Mouse (Mus musculus) MEL (cell line): ENCODE data around the gene Nptn. TPM values are rescaled to one million over a fixed set of nuclear protein-coding genes. Genes with fewer than 3 reads are reported as not detected.

Experiments used
- DNase-seq: peaks from one replicate; pipeline ENCODE4 v3.0.0; 2011; ENCODE audit warnings: low read depth, low spot score
- H3K27ac ChIP-seq: 2 replicates; pipeline ENCODE4 v1.5.1; 2012; ENCODE audit warnings: low read depth, mild to moderate bottlenecking, control low read depth, low read length, moderate library complexity; ENCODE audit not compliant: control insufficient read depth
- H3K27me3 ChIP-seq, 2 experiments: fragments of 150-350 bp in 1 of 2; sonication (generic) in 1 of 2; 2 replicates each; pipeline ENCODE4 v1.6.1; 2012; ENCODE audit warnings: low read length in 2 of 2, mild to moderate bottlenecking in 2 of 2, improper control_type of control experiment in 1 of 2, moderate library complexity in 1 of 2; ENCODE audit not compliant: insufficient read depth in 2 of 2, control insufficient read depth in 1 of 2
- H3K36me3 ChIP-seq, 2 experiments: 2 replicates each; pipeline ENCODE4 v1.6.1; 2012 to 2014; ENCODE audit warnings: low read length in 2 of 2, improper control_type of control experiment in 1 of 2, inconsistent platforms in 1 of 2, mild to moderate bottlenecking in 1 of 2; ENCODE audit not compliant: insufficient read depth in 2 of 2, control insufficient read depth in 1 of 2
- H3K4me1 ChIP-seq, 2 experiments: fragments of 150-350 bp in 1 of 2; sonication (generic) in 1 of 2; 2 replicates each; pipeline ENCODE4 v1.6.1; 2012; ENCODE audit warnings: low read length in 2 of 2, improper control_type of control experiment in 1 of 2, mild to moderate bottlenecking in 1 of 2; ENCODE audit not compliant: insufficient read depth in 2 of 2, control insufficient read depth in 1 of 2
- H3K4me3 ChIP-seq, 2 experiments: fragments of 150-350 bp in 1 of 2; sonication (generic) in 1 of 2; 2 replicates each; pipeline ENCODE4 v1.5.1; 2012; ENCODE audit warnings: low read depth in 2 of 2, low read length in 2 of 2, mild to moderate bottlenecking in 2 of 2, moderate library complexity in 2 of 2, control low read depth in 1 of 2, improper control_type of control experiment in 1 of 2; ENCODE audit not compliant: control insufficient read depth in 1 of 2, insufficient read depth in 1 of 2
- H3K79me2 ChIP-seq: 2 replicates; pipeline ENCODE4 v1.6.1; 2012; ENCODE audit warnings: mild to moderate bottlenecking, low read length, moderate library complexity; ENCODE audit not compliant: control insufficient read depth, poor library complexity, insufficient read depth
- H3K9ac ChIP-seq: 2 replicates; pipeline ENCODE4 v1.6.1; 2012; ENCODE audit warnings: low read depth, mild to moderate bottlenecking, control low read depth, low read length, moderate library complexity; ENCODE audit not compliant: control insufficient read depth, poor library complexity, severe bottlenecking
- H3K9me3 ChIP-seq: fragments of 150-350 bp; sonication (generic); replicated peaks from 2 replicates; pipeline ENCODE4 v1.6.1; 2012; ENCODE audit warnings: mild to moderate bottlenecking, low read length, improper control_type of control experiment, moderate library complexity; ENCODE audit not compliant: insufficient read depth
- BHLHE40 ChIP-seq: IDR thresholded peaks from 2 replicates; pipeline ENCODE4 v1.6.1; 2012; ENCODE audit warnings: low read depth, mild to moderate bottlenecking, inconsistent platforms, low read length, improper control_type of control experiment, borderline replicate concordance
- CHD1 ChIP-seq: IDR thresholded peaks from 2 replicates; pipeline ENCODE4 v1.6.1; 2012; ENCODE audit warnings: low read depth, mild to moderate bottlenecking, inconsistent platforms, low read length, improper control_type of control experiment
- CHD2 ChIP-seq: IDR thresholded peaks from 2 replicates; pipeline ENCODE4 v1.6.1; 2011; ENCODE audit warnings: low read length, improper control_type of control experiment
- CTCF ChIP-seq, 3 experiments: IDR thresholded peaks in 2 of 3; conservative IDR thresholded peaks in 1 of 3; 2 replicates each; pipeline ENCODE4 v1.5.1; 2011 to 2012; ENCODE audit warnings: low read length in 3 of 3, low read depth in 2 of 3, mild to moderate bottlenecking in 2 of 3, improper control_type of control experiment in 1 of 3, inconsistent platforms in 1 of 3, mixed read lengths in 1 of 3, moderate library complexity in 1 of 3; ENCODE audit not compliant: control insufficient read depth in 1 of 3, insufficient read depth in 1 of 3, poor library complexity in 1 of 3, severe bottlenecking in 1 of 3
- E2F4 ChIP-seq: IDR thresholded peaks from 2 replicates; pipeline ENCODE4 v1.6.1; 2011; ENCODE audit warnings: low read depth, low read length, improper control_type of control experiment, borderline replicate concordance
- ELF1 ChIP-seq: IDR thresholded peaks from 2 replicates; pipeline ENCODE4 v1.6.1; 2014; ENCODE audit warnings: low read depth, mild to moderate bottlenecking, inconsistent platforms, low read length, improper control_type of control experiment, moderate library complexity
- EP300 ChIP-seq, 2 experiments: IDR thresholded peaks; 2 replicates each; pipeline ENCODE4 v1.6.1; 2011; ENCODE audit warnings: improper control_type of control experiment in 2 of 2, low read length in 2 of 2, low read depth in 1 of 2, mild to moderate bottlenecking in 1 of 2
- ETS1 ChIP-seq: IDR thresholded peaks from 2 replicates; pipeline ENCODE4 v1.6.1; 2012; ENCODE audit warnings: low read depth, mild to moderate bottlenecking, inconsistent platforms, low read length, improper control_type of control experiment, moderate library complexity
- GABPA ChIP-seq: IDR thresholded peaks from 2 replicates; pipeline ENCODE4 v1.6.1; 2012; ENCODE audit warnings: low read depth, mild to moderate bottlenecking, inconsistent platforms, low read length, improper control_type of control experiment, moderate library complexity
- GATA1 ChIP-seq: IDR thresholded peaks from 2 replicates; pipeline ENCODE4 v1.6.1; 2011; ENCODE audit warnings: low read depth, low read length, improper control_type of control experiment
- HCFC1 ChIP-seq: IDR thresholded peaks from 2 replicates; pipeline ENCODE4 v1.6.1; 2012; ENCODE audit warnings: low read depth, mild to moderate bottlenecking, inconsistent platforms, low read length, improper control_type of control experiment, moderate library complexity
- KAT2A ChIP-seq: conservative IDR thresholded peaks from 2 replicates; pipeline ENCODE4 v1.6.1; 2012; ENCODE audit warnings: low read depth, low read length, improper control_type of control experiment, inconsistent platforms
- MAFK ChIP-seq: IDR thresholded peaks from 2 replicates; pipeline ENCODE4 v1.6.1; 2011; ENCODE audit warnings: low read depth, mild to moderate bottlenecking, low read length, improper control_type of control experiment, borderline replicate concordance
- MAX ChIP-seq: IDR thresholded peaks from 2 replicates; pipeline ENCODE4 v1.6.1; 2011; ENCODE audit warnings: low read length, improper control_type of control experiment
- MAZ ChIP-seq: IDR thresholded peaks from 2 replicates; pipeline ENCODE4 v1.6.1; 2012; ENCODE audit warnings: low read depth, mild to moderate bottlenecking, inconsistent platforms, low read length, improper control_type of control experiment
- MEF2A ChIP-seq: IDR thresholded peaks from 2 replicates; pipeline ENCODE4 v1.6.1; 2014; ENCODE audit warnings: low read depth, mild to moderate bottlenecking, inconsistent platforms, low read length, improper control_type of control experiment; ENCODE audit not compliant: poor library complexity, insufficient replicate concordance, severe bottlenecking; ENCODE audit errors: extremely low read depth
- MXI1 ChIP-seq: IDR thresholded peaks from 2 replicates; pipeline ENCODE4 v1.6.1; 2011; ENCODE audit warnings: mild to moderate bottlenecking, low read depth, low read length, improper control_type of control experiment
- MYC ChIP-seq: IDR thresholded peaks from 2 replicates; pipeline ENCODE4 v1.6.1; 2011; ENCODE audit warnings: low read depth, mild to moderate bottlenecking, low read length, improper control_type of control experiment, moderate library complexity
- NELFE ChIP-seq: IDR thresholded peaks from 2 replicates; pipeline ENCODE4 v1.6.1; 2011; ENCODE audit warnings: low read depth, low read length, improper control_type of control experiment
- NRF1 ChIP-seq: IDR thresholded peaks from 2 replicates; pipeline ENCODE4 v1.6.1; 2014; ENCODE audit warnings: low read depth, mild to moderate bottlenecking, inconsistent platforms, low read length, improper control_type of control experiment, moderate library complexity; ENCODE audit not compliant: poor library complexity, insufficient read depth, severe bottlenecking
- POLR2A ChIP-seq, 2 experiments: IDR thresholded peaks; 2 replicates each; pipeline ENCODE4 v1.6.1; 2011 to 2012; ENCODE audit warnings: low read length in 2 of 2, mild to moderate bottlenecking in 2 of 2, control low read depth in 1 of 2, improper control_type of control experiment in 1 of 2, low read depth in 1 of 2, moderate library complexity in 1 of 2; ENCODE audit not compliant: control insufficient read depth in 1 of 2, insufficient read depth in 1 of 2, poor library complexity in 1 of 2
- POLR2AphosphoS2 ChIP-seq: IDR thresholded peaks from 2 replicates; pipeline ENCODE4 v1.6.1; 2011; ENCODE audit warnings: low read length, improper control_type of control experiment
- POLR2AphosphoS5 ChIP-seq: IDR thresholded peaks from 2 replicates; pipeline ENCODE4 v1.6.1; 2012; ENCODE audit warnings: low read depth, borderline replicate concordance, mild to moderate bottlenecking, inconsistent platforms, low read length, moderate library complexity, mixed read lengths
- RAD21 ChIP-seq: IDR thresholded peaks from 2 replicates; pipeline ENCODE4 v1.6.1; 2011; ENCODE audit warnings: mild to moderate bottlenecking, low read depth, low read length, improper control_type of control experiment
- RCOR1 ChIP-seq: IDR thresholded peaks from 2 replicates; pipeline ENCODE4 v1.6.1; 2012; ENCODE audit warnings: low read depth, mild to moderate bottlenecking, inconsistent platforms, low read length, improper control_type of control experiment
- SIN3A ChIP-seq: IDR thresholded peaks from 2 replicates; pipeline ENCODE4 v1.6.1; 2012; ENCODE audit warnings: low read length, improper control_type of control experiment, inconsistent platforms
- SMC3 ChIP-seq: IDR thresholded peaks from 2 replicates; pipeline ENCODE4 v1.6.1; 2011; ENCODE audit warnings: low read depth, low read length, improper control_type of control experiment
- TAL1 ChIP-seq: IDR thresholded peaks from 2 replicates; pipeline ENCODE4 v1.6.1; 2012; ENCODE audit warnings: mild to moderate bottlenecking, inconsistent platforms, low read length, moderate library complexity, mixed read lengths
- TBP ChIP-seq: IDR thresholded peaks from 2 replicates; pipeline ENCODE4 v1.8.0; 2011; ENCODE audit warnings: low read depth, low read length, improper control_type of control experiment
- UBTF ChIP-seq: IDR thresholded peaks from 2 replicates; pipeline ENCODE4 v1.6.1; 2012; ENCODE audit warnings: low read depth, mild to moderate bottlenecking, inconsistent platforms, low read length, improper control_type of control experiment, moderate library complexity, borderline replicate concordance; ENCODE audit not compliant: insufficient read depth
- USF1 ChIP-seq: IDR thresholded peaks from 2 replicates; pipeline ENCODE4 v1.6.1; 2014; ENCODE audit warnings: low read depth, mild to moderate bottlenecking, inconsistent platforms, low read length, improper control_type of control experiment, moderate library complexity
- USF2 ChIP-seq, 2 experiments: IDR thresholded peaks; 2 replicates each; pipeline ENCODE4 v1.6.1; 2011 to 2012; ENCODE audit warnings: improper control_type of control experiment in 2 of 2, low read length in 2 of 2, borderline replicate concordance in 1 of 2, inconsistent platforms in 1 of 2, low read depth in 1 of 2, mild to moderate bottlenecking in 1 of 2; ENCODE audit not compliant: insufficient read depth in 1 of 2
- ZC3H11A ChIP-seq: IDR thresholded peaks from 2 replicates; pipeline ENCODE4 v1.6.1; 2012; ENCODE audit warnings: low read depth, mild to moderate bottlenecking, inconsistent platforms, low read length, improper control_type of control experiment
- ZKSCAN1 ChIP-seq: IDR thresholded peaks from 2 replicates; pipeline ENCODE4 v1.6.1; 2012; ENCODE audit warnings: low read depth, mild to moderate bottlenecking, inconsistent platforms, low read length, improper control_type of control experiment, moderate library complexity
- ZMIZ1 ChIP-seq: IDR thresholded peaks from 2 replicates; pipeline ENCODE4 v1.6.1; 2012; ENCODE audit warnings: low read depth, mild to moderate bottlenecking, inconsistent platforms, low read length, improper control_type of control experiment, moderate library complexity
- ZNF384 ChIP-seq: IDR thresholded peaks from 2 replicates; pipeline ENCODE4 v1.6.1; 2012; ENCODE audit warnings: low read depth, mild to moderate bottlenecking, inconsistent platforms, low read length, improper control_type of control experiment
- polyA plus RNA-seq, 2 experiments: library from polyadenylated mRNA; stranded (reverse) in 1 of 2; unstranded in 1 of 2; fragments of >175 nt in 1 of 2; fragments of >200 nt in 1 of 2; gene quantifications; 2 replicates each; pipeline versions ENCODE4 v1.2.1 to v1.2.4; 2012; ENCODE audit warnings: low replicate concordance in 2 of 2, low read depth in 1 of 2; ENCODE audit not compliant: insufficient read length in 2 of 2, insufficient read depth in 1 of 2, missing spikeins in 1 of 2
- total RNA-seq: library from RNA; depleted of rRNA; stranded (reverse); fragments of 300-350 nt; gene quantifications from 2 replicates; pipeline ENCODE4 v1.2.3, GENCODE M21; 2012; rRNA removed

Nptn gene
- total RNA-seq = 69.1 and 71.4 TPM in 2 replicates
- 100 to 1,000 TPM in 1 of 2 experiments, not detected in 1; 199 TPM for polyA plus RNA-seq

GRCm38 (mm10) chr9:58581958-58582540 is at the start of gene Nptn:
Gene Nptn, plus strand, starts transcription at chr9:58582240.
- no peaks in the 10 kb centered on the region for H3K27me3 ChIP-seq
- H3K4me1 ChIP-seq = peaks cover 4 to 8% of the 10 kb centered on the region in 2 experiments; a peak in 3 of 4 replicates
- H3K36me3 ChIP-seq = peaks cover 0 to 23% of the 10 kb centered on the region in 2 experiments; a peak in 2 of 4 replicates
- H3K9me3 ChIP-seq = no peaks in the 10 kb centered on the region
- peak within 1 kb of the TSS; percentile 96 for H3K27ac ChIP-seq
- H3K9ac ChIP-seq = peak within 1 kb of the TSS; percentile 94
- H3K4me3 ChIP-seq = peak within 1 kb of the TSS; percentile 62 to 95
- peak; percentile 98 for DNase-seq
- peaks cover 34% of the 10 kb centered on the region for H3K79me2 ChIP-seq
- TF ChIP-seq NRF1 (no peak), E2F4 (no peak), ZNF384 (no peak), CTCF (IDR thresholded peaks at IDR 0.05 in 2 of 3, conservative IDR thresholded peaks at IDR 0.05 in 1 of 3; ENCODE audit: control insufficient read depth in 1 of 3, insufficient read depth in 1 of 3, low read depth in 2 of 3, low read length in 3 of 3, poor library complexity in 1 of 3, severe bottlenecking in 1 of 3) (no peak), TBP (peak; percentile 78; the same call in 1 of the 2 replicates), MAFK (no peak), ELF1 (no peak), GATA1 (no peak), USF2 (IDR thresholded peaks at IDR 0.05; ENCODE audit: borderline replicate concordance in 1 of 2, insufficient read depth in 1 of 2, low read depth in 1 of 2, low read length in 2 of 2) (peak; percentile 72 to 93), SIN3A (peak; percentile 38; the same call in 1 of the 2 replicates), EP300 (IDR thresholded peaks at IDR 0.05; ENCODE audit: low read depth in 1 of 2, low read length in 2 of 2) (no peak), GABPA (no peak), POLR2AphosphoS5 (no peak), MAX (peak; percentile 95), HCFC1 (peak; percentile 66; the same call in 1 of the 2 replicates), KAT2A (no peak), UBTF (no peak), ZMIZ1 (peak; percentile 33; the same call in 1 of the 2 replicates), RCOR1 (no peak), ZC3H11A (no peak), POLR2A (IDR thresholded peaks at IDR 0.05; ENCODE audit: control insufficient read depth in 1 of 2, insufficient read depth in 1 of 2, low read depth in 1 of 2, low read length in 2 of 2, poor library complexity in 1 of 2) (peak; percentile 59 to 93), RAD21 (no peak), USF1 (peak; percentile 97), ETS1 (no peak), MXI1 (peak; percentile 55), CHD2 (peak; percentile 90), MEF2A (no peak), MYC (no peak), SMC3 (no peak), TAL1 (no peak), BHLHE40 (peak; percentile 98), MAZ (no peak; the same call in none of the 2 replicates), CHD1 (no peak), POLR2AphosphoS2 (peak; percentile 65; the same call in 1 of the 2 replicates), ZKSCAN1 (no peak), NELFE (peak; percentile 88)
